Mouse (Mus musculus) left cerebral cortex, postnatal 14 days (tissue): ENCODE measurements around the gene Cks1b. TPM values are rescaled to one million over a fixed set of nuclear protein-coding genes. Genes with fewer than 3 reads are reported as not detected.

Experiments
- total RNA-seq, 2 experiments: library from RNA; stranded (reverse); gene quantifications; 2 replicates each; pipeline ENCODE4 v1.2.3; 2021

Gene Cks1b
- total RNA-seq, 2 experiments from 2014 or later: 3.5 to 4.0 TPM

Other genes starting within 250 kb of the Cks1b start
- 10 to 100 TPM; 77.0 to 79.2 TPM for gene Scamp3, start 240.9 kb downstream of the Cks1b start, total RNA-seq
- gene Fam189b, start 235.2 kb downstream of the Cks1b start, total RNA-seq: 10 to 100 TPM; 73.5 to 77.2 TPM
- 10 to 100 TPM; 63.4 to 66.7 TPM for gene Gba, start 215.5 kb downstream of the Cks1b start, total RNA-seq
- gene Thbs3, start 203.2 kb downstream of the Cks1b start, total RNA-seq: 10 to 100 TPM; 23.5 to 27.0 TPM
- 100 to 1,000 TPM in 1 of 2 experiments, 10 to 100 TPM in 1; 96.9 to 107 TPM for gene Mtx1, start 191.3 kb downstream of the Cks1b start, total RNA-seq
- 1 to 10 TPM in 1 of 2 experiments, under 1 TPM in 1; 0.42 to 1.0 TPM for gene Muc1, start 189.3 kb downstream of the Cks1b start, total RNA-seq
- 10 to 100 TPM; 74.5 to 86.3 TPM for gene Krtcap2, start 172.4 kb downstream of the Cks1b start, total RNA-seq
- gene Trim46, start 172.1 kb downstream of the Cks1b start, total RNA-seq: 100 to 1,000 TPM; 102 to 105 TPM
- gene Dpm3, start 159.0 kb downstream of the Cks1b start, total RNA-seq: 10 to 100 TPM; 50.8 to 53.0 TPM
- 10 to 100 TPM; 25.7 to 30.5 TPM for gene Slc50a1, start 147.8 kb downstream of the Cks1b start, total RNA-seq
- gene Efna1, start 137.2 kb downstream of the Cks1b start, total RNA-seq: 1 to 10 TPM; 4.0 to 5.9 TPM
- 10 to 100 TPM; 48.5 to 49.6 TPM for gene Efna3, start 95.4 kb downstream of the Cks1b start, total RNA-seq
- gene Efna4, start 80.4 kb downstream of the Cks1b start, total RNA-seq: under 1 TPM; 0.29 to 0.61 TPM
- gene Adam15, start 68.4 kb downstream of the Cks1b start, total RNA-seq: 10 to 100 TPM; 95.0 TPM
- under 1 TPM; 0.34 to 0.35 TPM for gene Dcst2, start 56.4 kb downstream of the Cks1b start, total RNA-seq
- gene Dcst1, start 53.1 kb downstream of the Cks1b start, total RNA-seq: under 1 TPM in 1 of 2 experiments, not detected in 1; 0.23 TPM
- 1 to 10 TPM; 8.0 to 9.1 TPM for gene Zbtb7b, start 23.6 kb downstream of the Cks1b start, total RNA-seq
- gene Lenep, start 15.6 kb downstream of the Cks1b start, total RNA-seq: 1 to 10 TPM; 1.6 to 4.0 TPM
- 10 to 100 TPM; 30.6 to 31.4 TPM for gene Flad1, start 6.5 kb downstream of the Cks1b start, total RNA-seq
- 10 to 100 TPM; 12.6 to 14.5 TPM for gene Shc1, start 60 bp upstream of the Cks1b start, total RNA-seq
- gene Pygo2, start 11.8 kb upstream of the Cks1b start, total RNA-seq: 10 to 100 TPM; 52.7 to 60.6 TPM
- 10 to 100 TPM; 39.5 to 40.3 TPM for gene Pbxip1, start 18.3 kb upstream of the Cks1b start, total RNA-seq
- 10 to 100 TPM; 33.6 to 36.8 TPM for gene Pmvk, start 36.2 kb upstream of the Cks1b start, total RNA-seq
- gene Kcnn3, start 101.8 kb upstream of the Cks1b start, total RNA-seq: 10 to 100 TPM; 21.7 to 22.3 TPM